Mouse (Mus musculus): ENCODE measurements around the gene Fam214a. TPM values are rescaled to one million over a fixed set of nuclear protein-coding genes. Genes with fewer than 3 reads are reported as not detected.
A peak's percentile ranks its signal among the peaks of the same experiment; 100 is the strongest.

Fam214a gene
- polyA plus RNA-seq, 1 experiment from 2014 or later, result 30.6 TPM

- Histone ChIP-seq H3K4me3 (ENCODE audit: low read depth, low read length) (no peak overlapping the region), H3K27me3 (replicated peaks; ENCODE audit: control insufficient read depth, insufficient read depth, low read length) (no peaks in the 10 kb centered on the region), H3K27ac (ENCODE audit: low read depth, low read length) (no peak overlapping the region), H3K4me1 (ENCODE audit: control insufficient read depth, insufficient read depth, low read length) (peaks cover 14% of the 10 kb centered on the region), H3K4me2 (ENCODE audit: low read length) (no peak overlapping the region), H3K9me3 (replicated peaks; ENCODE audit: control insufficient read depth, low read length) (0 out of 2 replicates have a peak, but pooled peaks cover 7% of the 10 kb centered on the region), H3K9ac (ENCODE audit: low read length) (no peak overlapping the region), H3K36me3 (ENCODE audit: control insufficient read depth, insufficient read depth, low read length) (no peaks in the 10 kb centered on the region)
- 91% methylated on average over 12 of the region's 12 CpGs for WGBS
- no peak for DNase-seq (ENCODE audit: low spot score)
- ATAC-seq, result no peak
Measured at GRCm38 (mm10) chr9:74920450-74920849, 32.2 kb upstream of the Fam214a start.

GRCm38 (mm10) chr9:74921422-74921821 is 31.3 kb upstream of the Fam214a start:
- H3K36me3 ChIP-seq (ENCODE audit: control insufficient read depth, insufficient read depth, low read length), result no peaks in the 10 kb centered on the region
- 0 out of 2 replicates have a peak, but pooled peaks cover 7% of the 10 kb centered on the region for H3K9me3 ChIP-seq (replicated peaks; ENCODE audit: control insufficient read depth, low read length)
- WGBS, result 46% methylated on average over 1 of the region's 1 CpGs
- no peak for ATAC-seq
- H3K27ac ChIP-seq (ENCODE audit: low read depth, low read length), result no peak overlapping the region
- H3K4me2 ChIP-seq (ENCODE audit: low read length), result no peak overlapping the region
- H3K4me1 ChIP-seq (ENCODE audit: control insufficient read depth, insufficient read depth, low read length), result peaks cover 17% of the 10 kb centered on the region
- no peak for DNase-seq (ENCODE audit: low spot score)
- H3K4me3 ChIP-seq (ENCODE audit: low read depth, low read length), result no peak overlapping the region
- no peak overlapping the region for H3K9ac ChIP-seq (ENCODE audit: low read length)
- H3K27me3 ChIP-seq (replicated peaks; ENCODE audit: control insufficient read depth, insufficient read depth, low read length), result no peaks in the 10 kb centered on the region

DNA sequence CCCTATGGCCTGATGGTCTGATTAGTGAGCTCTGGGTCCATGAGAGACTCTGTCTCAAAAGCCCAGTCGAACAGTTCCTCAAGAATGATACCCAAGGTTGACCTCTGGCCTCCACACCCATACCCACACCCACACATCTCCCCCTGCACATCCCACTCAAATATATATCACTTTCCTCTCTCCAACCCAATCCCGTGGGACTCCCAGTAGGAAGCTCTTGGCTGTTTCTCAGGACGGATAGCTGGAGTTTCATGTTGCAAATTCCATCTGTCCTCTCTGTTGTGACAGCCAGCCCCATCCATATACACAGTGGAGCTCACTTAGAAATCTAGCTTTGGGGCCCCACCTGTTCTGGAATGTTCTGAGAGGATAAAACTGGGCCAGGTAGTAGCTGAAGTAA is 29.8 kb upstream of the Fam214a start:
- no peak for ATAC-seq
- DNase-seq (ENCODE audit: low spot score), result no peak
- Histone ChIP-seq H3K36me3 (ENCODE audit: control insufficient read depth, insufficient read depth, low read length) (no peaks in the 10 kb centered on the region), H3K4me2 (ENCODE audit: low read length) (no peak overlapping the region), H3K9ac (ENCODE audit: low read length) (no peak overlapping the region), H3K27me3 (replicated peaks; ENCODE audit: control insufficient read depth, insufficient read depth, low read length) (no peaks in the 10 kb centered on the region), H3K9me3 (replicated peaks; ENCODE audit: control insufficient read depth, low read length) (0 out of 2 replicates have a peak, but pooled peaks cover under 1% of the 10 kb centered on the region), H3K4me1 (ENCODE audit: control insufficient read depth, insufficient read depth, low read length) (peaks cover 17% of the 10 kb centered on the region), H3K4me3 (ENCODE audit: low read depth, low read length) (no peak overlapping the region), H3K27ac (ENCODE audit: low read depth, low read length) (no peak overlapping the region)
- WGBS, result 82% methylated on average over 3 of the region's 3 CpGs

GRCm38 (mm10) chr9:74923291-74923977 is 29.2 kb upstream of the Fam214a start:
- H3K27me3 ChIP-seq (replicated peaks; ENCODE audit: control insufficient read depth, insufficient read depth, low read length), result no peaks in the 10 kb centered on the region
- H3K4me3 ChIP-seq (ENCODE audit: low read depth, low read length), result no peak overlapping the region
- DNase-seq (ENCODE audit: low spot score), result no peak
- ATAC-seq, result no peak
- H3K4me1 ChIP-seq (ENCODE audit: control insufficient read depth, insufficient read depth, low read length), result peaks cover 17% of the 10 kb centered on the region
- no peak overlapping the region for H3K4me2 ChIP-seq (ENCODE audit: low read length)
- no peak overlapping the region for H3K9ac ChIP-seq (ENCODE audit: low read length)
- no peaks in the 10 kb centered on the region for H3K36me3 ChIP-seq (ENCODE audit: control insufficient read depth, insufficient read depth, low read length)
- no peaks in the 10 kb centered on the region for H3K9me3 ChIP-seq (replicated peaks; ENCODE audit: control insufficient read depth, low read length)
- WGBS, result 86% methylated on average over 6 of the region's 6 CpGs
- H3K27ac ChIP-seq (ENCODE audit: low read depth, low read length), result no peak overlapping the region

- H3K4me3 ChIP-seq (ENCODE audit: low read depth, low read length), result no peak overlapping the region
- no peak overlapping the region for H3K4me2 ChIP-seq (ENCODE audit: low read length)
- peak; percentile 86 for DNase-seq (ENCODE audit: low spot score)
- peaks cover 17% of the 10 kb centered on the region for H3K4me1 ChIP-seq (ENCODE audit: control insufficient read depth, insufficient read depth, low read length)
- no peaks in the 10 kb centered on the region for H3K9me3 ChIP-seq (replicated peaks; ENCODE audit: control insufficient read depth, low read length)
- no peak overlapping the region for H3K9ac ChIP-seq (ENCODE audit: low read length)
- WGBS, result 5% methylated on average over 10 of the region's 10 CpGs
- H3K27ac ChIP-seq (ENCODE audit: low read depth, low read length), result peak overlapping the region; percentile 73
- H3K36me3 ChIP-seq (ENCODE audit: control insufficient read depth, insufficient read depth, low read length), result no peaks in the 10 kb centered on the region
- no peaks in the 10 kb centered on the region for H3K27me3 ChIP-seq (replicated peaks; ENCODE audit: control insufficient read depth, insufficient read depth, low read length)
- ATAC-seq, result peak; percentile 79
Measured at GRCm38 (mm10) chr9:74925220-74925769, 27.4 kb upstream of the Fam214a start.

GRCm38 (mm10) chr9:74929981-74930423 is 22.7 kb upstream of the Fam214a start:
- H3K27ac ChIP-seq (ENCODE audit: low read depth, low read length), result no peak overlapping the region
- no peak overlapping the region for H3K9ac ChIP-seq (ENCODE audit: low read length)
- H3K9me3 ChIP-seq (replicated peaks; ENCODE audit: control insufficient read depth, low read length), result no peaks in the 10 kb centered on the region
- H3K4me1 ChIP-seq (ENCODE audit: control insufficient read depth, insufficient read depth, low read length), result peaks cover 7% of the 10 kb centered on the region
- no peak overlapping the region for H3K4me2 ChIP-seq (ENCODE audit: low read length)
- DNase-seq (ENCODE audit: low spot score) (no peak), ATAC-seq (no peak)
- 96% methylated on average over 4 of the region's 4 CpGs for WGBS
- H3K27me3 ChIP-seq (replicated peaks; ENCODE audit: control insufficient read depth, insufficient read depth, low read length), result no peaks in the 10 kb centered on the region
- H3K36me3 ChIP-seq (ENCODE audit: control insufficient read depth, insufficient read depth, low read length), result no peaks in the 10 kb centered on the region
- no peak overlapping the region for H3K4me3 ChIP-seq (ENCODE audit: low read depth, low read length)

- WGBS, result 81% methylated on average over 5 of the region's 5 CpGs
Measured at GRCm38 (mm10) chr9:74930653-74931052, 22.0 kb upstream of the Fam214a start.

GRCm38 (mm10) chr9:74935289-74935688 is 17.4 kb upstream of the Fam214a start:
- 86% methylated on average over 3 of the region's 3 CpGs for WGBS
- DNase-seq (ENCODE audit: low spot score), result no peak
- no peak for ATAC-seq
- Histone ChIP-seq H3K9me3 (replicated peaks; ENCODE audit: control insufficient read depth, low read length) (no peaks in the 10 kb centered on the region), H3K4me2 (ENCODE audit: low read length) (no peak overlapping the region), H3K9ac (ENCODE audit: low read length) (no peak overlapping the region), H3K27ac (ENCODE audit: low read depth, low read length) (no peak overlapping the region), H3K4me1 (ENCODE audit: control insufficient read depth, insufficient read depth, low read length) (no peaks in the 10 kb centered on the region), H3K27me3 (replicated peaks; ENCODE audit: control insufficient read depth, insufficient read depth, low read length) (no peaks in the 10 kb centered on the region), H3K4me3 (ENCODE audit: low read depth, low read length) (no peak overlapping the region), H3K36me3 (ENCODE audit: control insufficient read depth, insufficient read depth, low read length) (no peaks in the 10 kb centered on the region)

More at GRCm38 (mm10) chr9:74930653-74931052, 22.0 kb upstream of the Fam214a start:
- ATAC-seq, result no peak
- H3K27me3 ChIP-seq (replicated peaks; ENCODE audit: control insufficient read depth, insufficient read depth, low read length), result no peaks in the 10 kb centered on the region
- no peak overlapping the region for H3K27ac ChIP-seq (ENCODE audit: low read depth, low read length)
- DNase-seq (ENCODE audit: low spot score), result no peak
- peaks cover under 1% of the 10 kb centered on the region; the same call in 1 of the 2 replicates for H3K4me1 ChIP-seq (ENCODE audit: control insufficient read depth, insufficient read depth, low read length)
- no peak overlapping the region for H3K4me3 ChIP-seq (ENCODE audit: low read depth, low read length)
- no peak overlapping the region for H3K4me2 ChIP-seq (ENCODE audit: low read length)
- no peaks in the 10 kb centered on the region for H3K9me3 ChIP-seq (replicated peaks; ENCODE audit: control insufficient read depth, low read length)
- H3K36me3 ChIP-seq (ENCODE audit: control insufficient read depth, insufficient read depth, low read length), result no peaks in the 10 kb centered on the region
- no peak overlapping the region for H3K9ac ChIP-seq (ENCODE audit: low read length)

DNA sequence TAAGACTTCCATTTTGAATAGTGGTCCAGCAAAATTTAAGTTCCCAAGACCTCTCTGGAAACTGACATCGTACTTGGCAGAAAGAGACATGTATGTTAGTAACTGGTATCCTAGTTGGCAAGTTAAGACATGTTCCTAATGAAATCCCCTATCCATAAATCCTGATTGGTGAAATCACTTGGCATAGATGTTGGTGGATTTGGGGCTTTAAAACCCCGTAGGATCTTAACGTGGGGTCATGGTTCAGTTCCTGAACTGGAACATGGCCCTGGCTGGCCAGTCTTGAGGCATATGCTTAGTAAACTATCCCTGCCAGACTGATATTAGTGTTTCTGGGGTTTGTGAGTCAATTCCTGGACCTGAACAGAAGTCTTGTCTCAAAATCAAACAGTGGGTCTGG is 14.9 kb upstream of the Fam214a start:
- DNase-seq (ENCODE audit: low spot score), result no peak
- WGBS, result 91% methylated on average over 3 of the region's 3 CpGs
- no peaks in the 10 kb centered on the region for H3K27me3 ChIP-seq (replicated peaks; ENCODE audit: control insufficient read depth, insufficient read depth, low read length)
- no peaks in the 10 kb centered on the region for H3K4me1 ChIP-seq (ENCODE audit: control insufficient read depth, insufficient read depth, low read length)
- H3K36me3 ChIP-seq (ENCODE audit: control insufficient read depth, insufficient read depth, low read length), result no peaks in the 10 kb centered on the region
- no peak overlapping the region for H3K4me2 ChIP-seq (ENCODE audit: low read length)
- H3K9me3 ChIP-seq (replicated peaks; ENCODE audit: control insufficient read depth, low read length), result no peaks in the 10 kb centered on the region
- H3K4me3 ChIP-seq (ENCODE audit: low read depth, low read length), result no peak overlapping the region
- no peak overlapping the region for H3K27ac ChIP-seq (ENCODE audit: low read depth, low read length)
- no peak for ATAC-seq
- no peak overlapping the region for H3K9ac ChIP-seq (ENCODE audit: low read length)
